Mouse (Mus musculus) heart, adult 2 months (tissue): Measurements from ENCODE around the gene Tmem51.

ENCODE experiments used
- CTCF ChIP-seq: fragments of 200-600 bp; IDR thresholded peaks from 2 replicates; pipeline ENCODE4 v1.8.1; 2022; ENCODE audit warnings: antibody characterized with exemption, mild to moderate bottlenecking, moderate library complexity
- EP300 ChIP-seq: fragments of 200-500 bp; IDR thresholded peaks from 2 replicates; pipeline ENCODE4 v1.6.1; 2011; ENCODE audit warnings: low read depth, low read length, control low read depth; ENCODE audit not compliant: insufficient read depth
- POLR2A ChIP-seq: fragments of 200-500 bp; IDR thresholded peaks from 2 replicates; pipeline ENCODE4 v1.6.1; 2011; ENCODE audit warnings: mild to moderate bottlenecking, low read depth, low read length, control low read depth; ENCODE audit not compliant: insufficient read depth

DNA sequence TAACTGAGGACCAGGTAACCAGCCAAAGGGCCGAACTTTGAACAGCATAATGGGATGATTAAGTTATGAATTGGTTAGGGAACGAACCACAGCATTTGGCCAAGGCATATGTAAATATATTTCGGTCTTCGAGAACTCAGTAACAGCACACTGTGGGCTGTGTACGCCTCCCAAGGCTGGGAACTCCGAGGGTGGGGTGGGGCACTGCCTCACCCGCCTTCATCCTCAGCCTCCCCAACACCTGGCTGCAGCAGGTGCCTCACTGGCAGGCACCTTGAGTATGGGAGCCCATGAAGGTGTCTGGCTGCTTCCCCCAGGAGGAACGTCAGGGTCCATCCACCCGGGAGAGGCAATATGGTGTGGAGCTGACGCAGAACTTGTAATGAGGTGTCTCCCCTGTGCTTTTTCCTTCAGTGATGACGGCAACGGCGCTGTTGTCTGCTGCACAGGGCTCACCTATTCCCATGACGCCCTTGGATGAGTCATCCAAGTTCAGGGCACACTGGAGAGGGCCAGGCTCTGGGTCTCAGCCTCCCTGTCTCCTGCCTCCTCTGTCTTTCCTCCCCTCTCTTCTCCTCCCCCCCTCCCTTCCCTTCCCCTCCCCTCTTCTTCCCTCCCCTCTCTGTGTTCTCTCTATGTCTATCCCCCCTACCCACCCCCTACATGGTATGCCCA lies 91.4 kb downstream of the Tmem51 start:
- TF ChIP-seq POLR2A = no peak
- TF ChIP-seq CTCF = no peak
- no peak for TF ChIP-seq EP300
